Mouse (Mus musculus) C2C12 (cell line): Measurements from ENCODE around the gene Sephs1. TPM values are rescaled to one million over a fixed set of nuclear protein-coding genes. Genes with fewer than 3 reads are reported as not detected.
A peak's percentile ranks its signal among the peaks of the same experiment; 100 is the strongest.

ENCODE experiments used
- H3K27me3 ChIP-seq: one replicate; pipeline ENCODE4 v1.6.1; 2011; ENCODE audit not compliant: control insufficient read depth, insufficient read depth, insufficient read length
- H3K36me3 ChIP-seq: one replicate; pipeline ENCODE4 v1.6.1; 2011; ENCODE audit not compliant: control insufficient read depth, insufficient read depth
- H3K4me3 ChIP-seq: one replicate; pipeline ENCODE4 v1.5.1; 2011; ENCODE audit warnings: mild to moderate bottlenecking, control low read depth; ENCODE audit not compliant: poor library complexity, insufficient read depth, severe bottlenecking
- H3K79me2 ChIP-seq: one replicate; pipeline ENCODE4 v1.6.1; 2011; ENCODE audit not compliant: control insufficient read depth, insufficient read depth
- H3K79me3 ChIP-seq: one replicate; pipeline ENCODE4 v1.6.1; 2011; ENCODE audit warnings: low read depth, control low read depth
- H3ac ChIP-seq: one replicate; pipeline ENCODE3; 2011; ENCODE audit warnings: low read depth; ENCODE audit not compliant: control insufficient read depth, insufficient read length
- CEBPB ChIP-seq: IDR thresholded peaks from one replicate; pipeline ENCODE4 v1.6.1; 2011; ENCODE audit warnings: low read depth, mild to moderate bottlenecking, control low read depth, moderate library complexity
- CTCF ChIP-seq: IDR thresholded peaks from one replicate; pipeline ENCODE4 v1.5.1; 2011; ENCODE audit not compliant: control insufficient read depth, insufficient read depth, insufficient read length
- FOSL1 ChIP-seq: IDR thresholded peaks from one replicate; pipeline ENCODE4 v1.8.0; 2011; ENCODE audit warnings: mild to moderate bottlenecking, low read length; ENCODE audit not compliant: poor library complexity, insufficient read depth, severe bottlenecking
- MAX ChIP-seq: IDR thresholded peaks from one replicate; pipeline ENCODE4 v1.6.1; 2011; ENCODE audit warnings: mild to moderate bottlenecking, control low read depth
- MYOD1 ChIP-seq: IDR thresholded peaks from one replicate; pipeline ENCODE4 v1.6.1; 2011; ENCODE audit warnings: low read depth; ENCODE audit not compliant: control insufficient read depth, insufficient read length
- MYOG ChIP-seq: IDR thresholded peaks from one replicate; pipeline ENCODE4 v1.6.1; 2011; ENCODE audit not compliant: control insufficient read depth, insufficient read length; ENCODE audit errors: extremely low read depth
- USF1 ChIP-seq: IDR thresholded peaks from one replicate; pipeline ENCODE4 v1.6.1; 2011; ENCODE audit warnings: low read depth, mild to moderate bottlenecking, control low read depth, moderate library complexity
- polyA plus RNA-seq: library from polyadenylated mRNA; unstranded; fragments of >200 nt; fragmentation: generic; extraction: Trizol; gene quantifications from one replicate; pipeline ENCODE4 v1.2.1, GENCODE M21; 2012; ENCODE audit warnings: missing spikeins

The Sephs1 gene
- polyA plus RNA-seq, 1 experiment = 27.4 TPM

DNA sequence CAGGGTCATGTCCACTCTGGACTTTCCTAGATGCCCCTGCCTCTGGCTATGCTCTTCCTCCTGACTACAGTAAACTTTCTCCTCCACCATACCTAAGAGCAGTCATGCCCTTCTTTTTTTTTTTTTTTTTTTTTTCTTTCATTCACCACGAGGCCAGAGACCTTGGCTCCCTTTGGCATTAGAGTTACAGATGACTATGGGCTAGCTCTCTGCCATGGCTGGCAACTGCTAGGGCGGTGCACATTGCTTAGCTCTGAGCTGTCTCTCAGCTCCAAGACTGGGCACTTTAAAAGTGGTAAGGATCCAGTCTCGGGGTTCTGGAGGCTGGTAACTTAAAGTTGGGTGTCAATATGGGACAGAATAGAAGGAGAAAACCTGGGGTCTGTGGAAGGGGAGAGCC is 5.2 kb upstream of the Sephs1 start:
- Histone ChIP-seq H3ac (no peak overlapping the region), H3K36me3 (no peaks in the 10 kb centered on the region), H3K27me3 (peaks cover 28% of the 10 kb centered on the region), H3K4me3 (no peak overlapping the region), H3K79me3 (no peaks in the 10 kb centered on the region), H3K79me2 (no peaks in the 10 kb centered on the region)
- TF ChIP-seq CEBPB (no peak), FOSL1 (no peak), MYOG (no peak), USF1 (no peak), MAX (no peak), CTCF (no peak), MYOD1 (no peak)

DNA sequence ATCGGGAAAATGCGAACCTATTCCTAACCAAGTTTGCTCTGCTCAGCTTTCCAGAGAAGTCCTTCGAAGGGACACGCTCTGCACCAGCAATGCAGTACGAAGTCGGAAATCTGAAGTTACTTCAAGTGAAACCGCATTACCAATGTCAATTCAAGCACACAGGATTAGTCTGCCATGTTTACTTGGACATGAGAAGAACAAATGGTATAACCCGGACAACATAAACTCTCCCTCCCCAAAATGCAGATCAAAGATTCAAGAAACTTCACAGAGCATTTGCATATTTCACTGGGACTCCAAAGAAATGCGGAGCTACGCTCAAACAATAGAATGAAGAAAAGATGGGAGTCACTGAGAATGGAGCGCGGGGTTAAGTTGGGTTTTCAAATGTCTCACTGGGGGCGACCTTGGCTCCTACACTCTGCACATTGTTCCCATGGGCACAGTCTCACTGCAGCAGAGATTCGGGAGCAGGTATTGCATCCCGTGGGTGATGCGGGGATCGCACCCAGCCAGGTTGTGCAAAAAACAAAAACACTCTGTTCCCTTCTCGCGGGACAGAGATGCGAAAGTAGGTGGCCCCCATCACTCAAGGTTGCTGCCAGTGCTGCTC is 521 bp upstream of the Sephs1 start:
- peaks cover 19% of the 10 kb centered on the region for H3K36me3 ChIP-seq
- peak overlapping the region; percentile 56 for H3ac ChIP-seq
- H3K27me3 ChIP-seq = peaks cover under 1% of the 10 kb centered on the region
- peak overlapping the region; percentile 85 for H3K4me3 ChIP-seq
- H3K79me3 ChIP-seq = peaks cover 31% of the 10 kb centered on the region
- TF ChIP-seq FOSL1 = no peak
- no peak for TF ChIP-seq MYOD1
- TF ChIP-seq MAX = no peak
- TF ChIP-seq USF1 = no peak
- no peak for TF ChIP-seq CTCF
- no peak for TF ChIP-seq CEBPB
- no peak for TF ChIP-seq MYOG
- peaks cover 40% of the 10 kb centered on the region for H3K79me2 ChIP-seq

DNA sequence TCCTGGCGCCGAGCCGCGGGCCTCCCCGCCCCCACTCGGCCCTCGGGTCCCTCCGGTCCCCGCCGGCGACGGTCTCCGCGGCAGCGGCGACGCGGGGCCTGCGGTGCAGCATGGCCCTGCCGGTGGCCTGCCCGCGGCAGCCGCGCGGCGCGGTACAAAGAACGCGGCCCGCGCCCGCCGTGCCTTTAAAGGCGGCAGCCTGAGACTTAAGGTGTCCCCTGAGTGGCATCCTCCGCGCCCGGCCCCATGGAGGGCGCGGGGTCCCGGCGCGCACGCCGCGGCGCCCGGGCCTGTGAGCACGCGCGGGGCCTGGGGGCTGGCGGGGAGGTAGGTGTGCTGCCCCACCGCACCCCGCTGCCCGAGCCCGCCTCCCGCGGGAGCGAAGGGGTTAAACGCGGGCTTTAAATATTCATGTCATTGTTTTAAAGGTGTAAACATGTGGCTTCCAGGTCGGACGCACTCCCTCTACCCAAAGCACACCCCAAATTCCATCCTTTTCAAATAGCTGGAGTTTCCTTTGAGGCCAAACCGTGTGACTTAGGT is 956 bp downstream of the Sephs1 start:
- peak; percentile 18 for TF ChIP-seq MAX
- no peak for TF ChIP-seq CEBPB
- no peak for TF ChIP-seq FOSL1
- H3K4me3 ChIP-seq = peak overlapping the region; percentile 85
- peak overlapping the region; percentile 98 for H3ac ChIP-seq
- H3K79me2 ChIP-seq = peaks cover 55% of the 10 kb centered on the region
- H3K79me3 ChIP-seq = peaks cover 43% of the 10 kb centered on the region
- no peaks in the 10 kb centered on the region for H3K27me3 ChIP-seq
- H3K36me3 ChIP-seq = peaks cover 34% of the 10 kb centered on the region

DNA sequence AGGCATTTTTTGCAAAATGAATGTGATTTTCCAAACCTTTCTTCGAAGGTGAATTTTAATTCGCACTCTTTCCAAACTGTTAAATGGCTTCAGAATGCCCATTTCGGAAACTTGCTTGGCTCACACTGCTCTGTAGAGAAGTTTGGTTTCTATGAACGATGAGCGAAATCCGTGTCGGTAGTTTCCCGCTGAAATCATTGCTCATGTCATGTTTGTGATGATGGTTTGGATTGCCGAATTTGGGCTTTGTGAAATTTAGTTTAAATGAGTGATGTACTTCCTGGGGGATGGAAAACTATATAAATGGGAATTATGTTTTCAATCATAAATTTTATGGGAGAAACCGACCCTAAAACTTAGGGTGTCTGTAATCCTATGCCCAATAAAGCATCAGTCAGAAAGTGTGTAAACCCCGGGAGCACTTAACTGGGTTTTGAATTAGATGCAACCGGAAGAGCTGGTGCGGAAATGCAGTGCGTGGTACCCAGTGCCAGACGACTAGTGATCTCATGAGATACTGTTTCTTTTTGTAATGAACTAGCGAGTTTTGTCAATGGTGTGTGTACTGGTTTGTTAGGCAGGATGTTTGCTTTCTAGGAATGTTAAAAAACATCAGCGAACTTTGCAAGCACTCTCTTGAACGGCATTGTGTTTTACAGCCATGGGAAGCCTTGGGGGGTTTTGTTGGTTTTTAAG is 1.8 kb downstream of the Sephs1 start:
- TF ChIP-seq CTCF = no peak
- TF ChIP-seq FOSL1 = no peak
- no peak for TF ChIP-seq MAX
- no peak for TF ChIP-seq MYOG
- TF ChIP-seq CEBPB = no peak
- TF ChIP-seq MYOD1 = no peak
- no peak for TF ChIP-seq USF1
- H3ac ChIP-seq = peak overlapping the region; percentile 41
- H3K79me3 ChIP-seq = peaks cover 50% of the 10 kb centered on the region
- no peaks in the 10 kb centered on the region for H3K27me3 ChIP-seq
- peaks cover 64% of the 10 kb centered on the region for H3K79me2 ChIP-seq
- peaks cover 42% of the 10 kb centered on the region for H3K36me3 ChIP-seq
- H3K4me3 ChIP-seq = peak overlapping the region; percentile 85

DNA sequence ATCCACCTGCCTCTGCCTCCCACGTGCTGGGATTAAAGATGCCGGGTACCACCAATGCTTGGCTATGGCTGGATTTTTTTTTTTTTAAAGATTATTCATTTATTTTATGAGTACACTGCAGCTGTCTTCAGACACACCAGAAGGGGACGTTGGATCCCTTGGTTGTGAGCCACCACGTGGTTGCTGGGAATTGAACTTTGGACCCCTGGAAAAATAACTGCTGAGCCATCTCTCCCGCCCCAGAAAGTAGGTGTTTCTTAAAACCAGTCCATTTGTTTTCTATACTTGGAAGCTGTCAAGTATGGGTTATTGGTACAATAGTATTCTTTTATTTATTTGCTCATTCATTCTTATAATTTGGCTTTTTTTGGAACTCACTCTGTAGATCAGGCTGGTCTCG is 5.5 kb downstream of the Sephs1 start:
- TF ChIP-seq MAX (no peak), MYOD1 (no peak), CTCF (no peak), USF1 (no peak), CEBPB (no peak), FOSL1 (no peak), MYOG (no peak)
- Histone ChIP-seq H3K27me3 (no peaks in the 10 kb centered on the region), H3K4me3 (no peak overlapping the region), H3K79me3 (peaks cover 62% of the 10 kb centered on the region), H3K79me2 (peaks cover 86% of the 10 kb centered on the region), H3K36me3 (peaks cover 79% of the 10 kb centered on the region), H3ac (no peak overlapping the region)

DNA sequence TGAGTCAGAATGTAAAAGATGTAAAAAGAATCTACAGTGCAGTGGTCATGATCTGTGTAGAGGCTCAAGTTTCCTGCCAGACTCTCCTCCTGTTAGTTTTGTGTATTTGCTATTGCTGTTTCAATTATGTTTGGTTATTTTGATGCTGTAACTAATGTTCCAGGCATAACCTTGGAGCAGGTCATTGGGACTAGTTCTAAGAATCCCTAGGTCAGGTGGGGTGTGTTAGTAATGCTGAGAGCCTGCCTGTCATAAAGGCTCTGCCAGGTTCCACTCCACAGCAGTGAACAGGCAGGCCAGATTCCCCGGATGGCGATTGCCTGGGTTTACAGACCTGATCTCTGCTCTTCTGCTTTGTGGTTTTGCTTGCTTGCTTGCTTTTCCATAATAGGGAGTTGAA is 14.2 kb downstream of the Sephs1 start:
- Histone ChIP-seq H3K4me3 (no peak overlapping the region), H3K36me3 (peaks cover 98% of the 10 kb centered on the region)

More for the DNA sequence above, 14.2 kb downstream of the Sephs1 start:
- Histone ChIP-seq H3K27me3 (no peaks in the 10 kb centered on the region), H3K79me3 (peaks cover 11% of the 10 kb centered on the region), H3ac (no peak overlapping the region), H3K79me2 (peaks cover 40% of the 10 kb centered on the region)
- TF ChIP-seq MAX (no peak), MYOG (no peak), CTCF (no peak), USF1 (no peak), MYOD1 (no peak), FOSL1 (no peak), CEBPB (no peak)
